Mouse (Mus musculus) CH12F3 (cell line): ENCODE data around the gene Parp12.

Experiments
- in situ Hi-C: fragments of 300-500 bp; cut with MboI; formaldehyde crosslinking; loops from 2 replicates; pipeline ENCODE4 v1.14.3; 2020; ENCODE audit warnings: low sequenced_read_pairs

Parp12 gene

GRCm38 (mm10) chr6:39117584-39118455 lies at the start of gene Parp12:
Gene Parp12 (minus strand): TSS chr6:39118349.
- in situ Hi-C loops: no loop called here

GRCm38 (mm10) chr6:39164891-39165290 lies 46.7 kb upstream of the Parp12 start:
- in situ Hi-C loops: no loop called here

GRCm38 (mm10) chr6:39161975-39162374 lies 43.8 kb upstream of the Parp12 start:
- in situ Hi-C loops: no loop called here

GRCm38 (mm10) chr6:39146041-39146440 lies 27.9 kb upstream of the Parp12 start:
- in situ Hi-C loops: no loop called here

- in situ Hi-C loops: no loop called here
Measured at GRCm38 (mm10) chr6:39132556-39132955, 14.4 kb upstream of the Parp12 start.

GRCm38 (mm10) chr6:39131480-39131879 lies 13.3 kb upstream of the Parp12 start:
- in situ Hi-C loops: no loop called here

GRCm38 (mm10) chr6:39124719-39125118 lies 6.6 kb upstream of the Parp12 start:
- in situ Hi-C loops: no loop called here

GRCm38 (mm10) chr6:39120685-39121084 lies 2.5 kb upstream of the Parp12 start:
- in situ Hi-C loops: no loop called here

GRCm38 (mm10) chr6:39118456-39118881 lies 320 bp upstream of the Parp12 start:
- in situ Hi-C loops: no loop called here

- in situ Hi-C loops: no loop called here
Measured at GRCm38 (mm10) chr6:39115438-39115837, 2.7 kb downstream of the Parp12 start.

GRCm38 (mm10) chr6:39113141-39113540 lies 5.0 kb downstream of the Parp12 start:
- in situ Hi-C loops: no loop called here

GRCm38 (mm10) chr6:39112701-39113100 lies 5.4 kb downstream of the Parp12 start:
- in situ Hi-C loops: no loop called here

- in situ Hi-C loops: no loop called here
Measured at GRCm38 (mm10) chr6:39106812-39107211, 11.3 kb downstream of the Parp12 start.

- in situ Hi-C loops: no loop called here
Measured at GRCm38 (mm10) chr6:39104631-39105030, 13.5 kb downstream of the Parp12 start.

GRCm38 (mm10) chr6:39076498-39076897 lies 41.7 kb downstream of the Parp12 start:
- in situ Hi-C loops: no loop called here

GRCm38 (mm10) chr6:39074186-39074585 lies 44.0 kb downstream of the Parp12 start:
- in situ Hi-C loops: no loop called here

- in situ Hi-C loops: no loop called here
Measured at GRCm38 (mm10) chr6:39072664-39073063, 45.5 kb downstream of the Parp12 start.

GRCm38 (mm10) chr6:39066935-39067578 lies 51.1 kb downstream of the Parp12 start:
- in situ Hi-C loops: no loop called here

GRCm38 (mm10) chr6:39063541-39063940 lies 54.6 kb downstream of the Parp12 start:
- in situ Hi-C loops: no loop called here

- in situ Hi-C loops: no loop called here
Measured at GRCm38 (mm10) chr6:39061180-39061579, 57.0 kb downstream of the Parp12 start.

GRCm38 (mm10) chr6:39059547-39060497 lies 58.3 kb downstream of the Parp12 start:
- in situ Hi-C loops: no loop called here
